Comparison of ENCODE assay signal across 19 mouse cellular contexts in genomic region chr4:134115215-134116144, GRCm38 (mm10). TPM values are rescaled to one million over a fixed set of nuclear protein-coding genes. Genes with fewer than 3 reads are reported as not detected.
DNase-seq lines count a peak whose midpoint lies in the region; ATAC-seq and TF ChIP-seq lines count a peak whose summit lies in the region.
"Had no signal": no experiment of that assay in that cellular context is flagged by ENCODE, and none has a peak within 500 bp of the region (broad histone marks: within the 10 kb centered on the region; RNA-seq: fewer than 3 reads in every experiment).

No protein-coding gene starts in this region.

- WGBS in heart, embryonic 16.5 days: 83% methylated on average over 16 of the region's 16 CpGs
- 60% methylated on average over 16 of the region's 16 CpGs for WGBS in lung, embryonic 15.5 days
- 81% methylated on average over 16 of the region's 16 CpGs for WGBS in bone marrow, adult 2 months
- 89% methylated on average over 16 of the region's 16 CpGs for WGBS in forebrain, embryonic 12.5 days

- H3K27ac ChIP-seq in heart, embryonic 16.5 days (ENCODE audit: low read length): peak overlapping the region; percentile 20; the same call in 1 of the 2 replicates
- peak overlapping the region; percentile 9; the same call in 1 of the 2 replicates for H3K27ac ChIP-seq in lung, embryonic 15.5 days
- H3K27ac ChIP-seq in bone marrow, adult 2 months (ENCODE audit: control insufficient read depth, insufficient read depth, low read depth, low read length, poor library complexity): peak overlapping the region; percentile 88
- no peak overlapping the region for H3K27ac ChIP-seq in forebrain, embryonic 12.5 days
- H3K27ac ChIP-seq: forebrain, embryonic 15.5 days; heart, embryonic 13.5 days; hindbrain, embryonic 13.5 days; layer of hippocampus, adult 2 months; stomach, postnatal 0 days had no signal

- no peak for DNase-seq in heart, adult 11 months
- no peak for DNase-seq in lung, adult 18-20 months
- DNase-seq in thymus, postnatal 10 days (ENCODE audit: low spot score in 2 of 2): peak; percentile 45 to 57
- DNase-seq in cerebellum, postnatal 25 days: no peak
- DNase-seq: adrenal gland, postnatal 14 days; cerebellum, adult 9-11 months; gastrocnemius, postnatal 25 days; kidney, adult 9 months; retina, postnatal 1 day had no signal

- TF ChIP-seq CTCF in bone marrow, adult 2 months (IDR thresholded peaks at IDR 0.05; ENCODE audit: control insufficient read depth, insufficient read depth, low read length): no peak

- no peaks in the 10 kb centered on the region for H3K36me3 ChIP-seq in heart, embryonic 16.5 days (ENCODE audit: control insufficient read depth, insufficient read depth)
- H3K36me3 ChIP-seq in lung, embryonic 15.5 days: no peaks in the 10 kb centered on the region
- H3K36me3 ChIP-seq in forebrain, embryonic 12.5 days (replicated peaks): no peaks in the 10 kb centered on the region
- H3K36me3 ChIP-seq: forebrain, embryonic 15.5 days; heart, embryonic 13.5 days; hindbrain, embryonic 13.5 days had no signal

- 0 out of 2 replicates have a peak, but pooled peaks cover 3% of the 10 kb centered on the region for H3K4me1 ChIP-seq in heart, embryonic 16.5 days (ENCODE audit: control insufficient read depth, insufficient read depth, low read length)
- peaks cover 19% of the 10 kb centered on the region; the same call in 1 of the 2 replicates for H3K4me1 ChIP-seq in lung, embryonic 15.5 days
- H3K4me1 ChIP-seq in bone marrow, adult 2 months (ENCODE audit: control insufficient read depth, insufficient read depth, low read length): peaks cover 32% of the 10 kb centered on the region
- peaks cover 13% of the 10 kb centered on the region for H3K4me1 ChIP-seq in forebrain, embryonic 12.5 days
- H3K4me1 ChIP-seq: forebrain, embryonic 15.5 days had no signal

- H3K4me2 ChIP-seq in heart, embryonic 16.5 days (ENCODE audit: low read depth, low read length): no peak overlapping the region
- H3K4me2 ChIP-seq in lung, embryonic 15.5 days: no peak overlapping the region
- no peak overlapping the region for H3K4me2 ChIP-seq in forebrain, embryonic 12.5 days
- H3K4me2 ChIP-seq: forebrain, embryonic 15.5 days; heart, embryonic 13.5 days; hindbrain, embryonic 13.5 days; midbrain, embryonic 11.5 days had no signal

- H3K4me3 ChIP-seq in heart, embryonic 16.5 days (ENCODE audit: low read length): no peak overlapping the region
- H3K4me3 ChIP-seq in lung, embryonic 15.5 days: no peak overlapping the region
- H3K4me3 ChIP-seq in bone marrow, adult 2 months (replicated peaks; ENCODE audit: control insufficient read depth, low read depth, low read length): no peak overlapping the region
- no peak overlapping the region for H3K4me3 ChIP-seq in forebrain, embryonic 12.5 days (replicated peaks)
- H3K4me3 ChIP-seq: forebrain, embryonic 15.5 days; heart, embryonic 13.5 days; hindbrain, embryonic 13.5 days; layer of hippocampus, adult 2 months had no signal

- ATAC-seq in heart, embryonic 16.5 days (replicated peaks; ENCODE audit: extremely low read depth, insufficient read depth, low FRiP score): no peak
- ATAC-seq in lung, embryonic 15.5 days (ENCODE audit: borderline replicate concordance, extremely low read depth, low FRiP score, low TSS enrichment): no peak
- no peak for ATAC-seq in forebrain, embryonic 12.5 days (ENCODE audit: low FRiP score)
- ATAC-seq: forebrain, embryonic 15.5 days had no signal

- H3K9me3 ChIP-seq in heart, embryonic 16.5 days (replicated peaks; ENCODE audit: control insufficient read depth, low read length): no peaks in the 10 kb centered on the region
- no peaks in the 10 kb centered on the region for H3K9me3 ChIP-seq in lung, embryonic 15.5 days
- no peaks in the 10 kb centered on the region for H3K9me3 ChIP-seq in forebrain, embryonic 12.5 days
- H3K9me3 ChIP-seq: forebrain, embryonic 15.5 days; heart, embryonic 13.5 days; hindbrain, embryonic 13.5 days had no signal

- no peak overlapping the region for H3K9ac ChIP-seq in heart, embryonic 16.5 days (ENCODE audit: low read length)
- H3K9ac ChIP-seq in lung, embryonic 15.5 days: no peak overlapping the region
- no peak overlapping the region for H3K9ac ChIP-seq in forebrain, embryonic 12.5 days
- H3K9ac ChIP-seq: forebrain, embryonic 15.5 days; heart, embryonic 13.5 days; hindbrain, embryonic 13.5 days had no signal

- no peak for TF ChIP-seq POLR2A in bone marrow, adult 2 months (IDR thresholded peaks at IDR 0.05; ENCODE audit: borderline replicate concordance, control insufficient read depth, low read depth, low read length)

- no peaks in the 10 kb centered on the region for H3K27me3 ChIP-seq in heart, embryonic 16.5 days (ENCODE audit: control insufficient read depth, insufficient read depth, low read length)
- H3K27me3 ChIP-seq in lung, embryonic 15.5 days: no peaks in the 10 kb centered on the region
- no peaks in the 10 kb centered on the region for H3K27me3 ChIP-seq in forebrain, embryonic 12.5 days
- H3K27me3 ChIP-seq: forebrain, embryonic 15.5 days; heart, embryonic 13.5 days; hindbrain, embryonic 13.5 days had no signal

RNA-seq across cellular contexts. Expression of gene Sh3bgrl3, which starts 13.1 kb away (rescaled TPM):
- polyA plus RNA-seq in heart, embryonic 16.5 days (2015; fragmentation: Nextera tagmentation; extraction: Ambion mirVana): 213 and 218 TPM in 2 replicates
- 406 and 408 TPM in 2 replicates for polyA plus RNA-seq in lung, embryonic 15.5 days (2015; fragmentation: Nextera tagmentation; extraction: Ambion mirVana)
- polyA plus RNA-seq in bone marrow, adult 2 months (2011; ENCODE audit: insufficient read depth, insufficient read length, low replicate concordance, missing spikeins): 299 and 416 TPM in 2 replicates
- polyA plus RNA-seq in forebrain, embryonic 12.5 days (2016; fragmentation: Nextera tagmentation; extraction: Ambion mirVana): 257 and 272 TPM in 2 replicates

RNA-seq across cellular contexts. Expression of gene Ubxn11, which starts 13.1 kb away (rescaled TPM):
- 3.5 and 3.9 TPM in 2 replicates for polyA plus RNA-seq in heart, embryonic 16.5 days (2015; fragmentation: Nextera tagmentation; extraction: Ambion mirVana)
- polyA plus RNA-seq in lung, embryonic 15.5 days (2015; fragmentation: Nextera tagmentation; extraction: Ambion mirVana): 9.1 and 9.6 TPM in 2 replicates
- 3.3 and 13.7 TPM in 2 replicates for polyA plus RNA-seq in bone marrow, adult 2 months (2011; ENCODE audit: insufficient read depth, insufficient read length, low replicate concordance, missing spikeins)
- 5.8 and 7.9 TPM in 2 replicates for polyA plus RNA-seq in forebrain, embryonic 12.5 days (2016; fragmentation: Nextera tagmentation; extraction: Ambion mirVana)

RNA-seq across cellular contexts. Expression of gene Cd52, which starts 20.6 kb away (rescaled TPM):
- 16.6 and 28.6 TPM in 2 replicates for polyA plus RNA-seq in heart, embryonic 16.5 days (2015; fragmentation: Nextera tagmentation; extraction: Ambion mirVana)
- 18.3 and 19.7 TPM in 2 replicates for polyA plus RNA-seq in lung, embryonic 15.5 days (2015; fragmentation: Nextera tagmentation; extraction: Ambion mirVana)
- 270 and 801 TPM in 2 replicates for polyA plus RNA-seq in bone marrow, adult 2 months (2011; ENCODE audit: insufficient read depth, insufficient read length, low replicate concordance, missing spikeins)
- polyA plus RNA-seq in forebrain, embryonic 12.5 days (2016; fragmentation: Nextera tagmentation; extraction: Ambion mirVana): 3.8 and 3.9 TPM in 2 replicates

RNA-seq across cellular contexts. Expression of gene Crybg2, which starts 54.9 kb away (rescaled TPM):
- 0.37 and 0.91 TPM in 2 replicates for polyA plus RNA-seq in heart, embryonic 16.5 days (2015; fragmentation: Nextera tagmentation; extraction: Ambion mirVana)
- polyA plus RNA-seq in lung, embryonic 15.5 days (2015; fragmentation: Nextera tagmentation; extraction: Ambion mirVana): 3.0 and 5.6 TPM in 2 replicates
- polyA plus RNA-seq in bone marrow, adult 2 months (2011; ENCODE audit: insufficient read depth, insufficient read length, low replicate concordance, missing spikeins): 4.6 TPM in 1 of 2 replicates, not detected in the other
- polyA plus RNA-seq in forebrain, embryonic 12.5 days (2016; fragmentation: Nextera tagmentation; extraction: Ambion mirVana): 0.62 and 0.96 TPM in 2 replicates
- polyA plus RNA-seq: heart, embryonic 13.5 days had no signal

Comparison
In these comparisons a context has a peak if more than half of its experiments do, and no peak if none do; other contexts are left out.
1. DNase-seq: peak in thymus, postnatal 10 days (2 of 2); none in heart, adult 11 months (single experiment), lung, adult 18-20 months (0 of 2) and cerebellum, postnatal 25 days (0 of 2).